Mouse (Mus musculus): ENCODE results near the gene Fbxw18.
"Not testable (repeated sequence)": the region's sequence is repeated elsewhere in the genome, so short reads cannot be mapped to it uniquely, and the experiment has no call there.

The Fbxw18 gene

GRCm38 (mm10) chr9:109702600-109702999 is at the start of gene Fbxw18:
TSS of gene Fbxw18 (minus strand) at chr9:109702700.
- not testable (repeated sequence) for DNase-seq (ENCODE audit: low spot score)

GRCm38 (mm10) chr9:109745989-109746388 is 43.5 kb upstream of the Fbxw18 start, which contains the start of gene Fbxw26:
TSS of gene Fbxw26 (minus strand) at chr9:109746089.
- not testable (repeated sequence) for DNase-seq (ENCODE audit: low spot score)

- DNase-seq (ENCODE audit: low spot score) = peak; percentile 39
Observed at GRCm38 (mm10) chr9:109685299-109685698, 17.2 kb downstream of the Fbxw18 start.

GRCm38 (mm10) chr9:109664552-109664951 is 37.9 kb downstream of the Fbxw18 start, which contains the start of gene Fbxw25:
TSS of gene Fbxw25 (minus strand) at chr9:109664652.
- not testable (repeated sequence) for DNase-seq (ENCODE audit: low spot score)

Data from adipocyte (in vitro differentiated cells).